Mouse (Mus musculus): ENCODE data around the gene Rit1. TPM values are rescaled to one million over a fixed set of nuclear protein-coding genes. Genes with fewer than 3 reads are reported as not detected.

Rit1 gene
- 22.5 and 27.8 TPM in 2 replicates for polyA plus RNA-seq (2012; ENCODE audit: insufficient read depth, insufficient read length, missing spikeins)

DNA sequence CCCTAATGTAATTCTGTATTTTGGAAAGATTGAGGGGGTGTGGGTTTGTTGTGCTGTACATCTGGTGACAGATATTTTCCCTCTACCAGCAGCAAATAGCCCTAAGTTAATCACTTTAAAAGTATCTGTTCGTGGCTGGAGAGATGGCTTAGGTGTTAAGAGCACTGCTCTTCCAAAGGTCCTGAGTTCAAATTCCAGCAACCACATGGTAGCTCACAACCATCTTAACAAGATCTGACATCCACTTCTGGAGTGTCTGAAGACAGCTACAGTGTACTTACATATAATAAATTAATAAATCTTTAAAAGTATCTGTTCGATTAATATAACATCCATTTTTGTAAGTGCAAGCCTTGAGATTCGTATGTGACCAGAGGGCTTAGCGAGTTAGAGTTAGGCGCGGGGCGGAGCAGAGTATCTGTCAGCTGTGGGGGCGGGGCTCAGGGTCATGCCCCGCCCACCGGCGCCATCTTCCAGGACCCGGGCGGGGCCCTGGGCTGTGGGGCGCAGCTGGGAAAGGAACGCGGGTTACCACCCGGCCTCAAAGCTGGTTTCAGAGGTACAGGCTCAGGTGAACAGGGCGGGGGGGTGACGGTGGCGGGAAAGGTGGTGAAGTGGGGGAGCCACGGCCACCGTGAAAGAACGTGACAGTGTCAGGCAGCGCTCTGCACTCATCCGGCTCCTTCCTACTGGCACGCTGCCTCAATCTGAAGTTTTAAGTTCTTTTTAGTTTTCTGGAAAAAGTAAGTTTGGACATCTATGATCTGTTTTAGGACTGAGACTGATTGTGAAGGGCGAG is at the start of gene Rit1:
Gene Rit1 (plus strand): TSS at position 440 of the 799 bp plus-strand sequence.
- Histone ChIP-seq H3K27ac (replicated peaks; ENCODE audit: low read depth, low read length) (peak within 1 kb of the TSS; percentile 78), H3K4me3 (ENCODE audit: insufficient read depth, low read depth, low read length) (peak within 1 kb of the TSS; percentile 90), H3K4me1 (ENCODE audit: control insufficient read depth, insufficient read depth, insufficient read length, low read length) (peaks cover 5% of the 10 kb centered on the region)

DNA sequence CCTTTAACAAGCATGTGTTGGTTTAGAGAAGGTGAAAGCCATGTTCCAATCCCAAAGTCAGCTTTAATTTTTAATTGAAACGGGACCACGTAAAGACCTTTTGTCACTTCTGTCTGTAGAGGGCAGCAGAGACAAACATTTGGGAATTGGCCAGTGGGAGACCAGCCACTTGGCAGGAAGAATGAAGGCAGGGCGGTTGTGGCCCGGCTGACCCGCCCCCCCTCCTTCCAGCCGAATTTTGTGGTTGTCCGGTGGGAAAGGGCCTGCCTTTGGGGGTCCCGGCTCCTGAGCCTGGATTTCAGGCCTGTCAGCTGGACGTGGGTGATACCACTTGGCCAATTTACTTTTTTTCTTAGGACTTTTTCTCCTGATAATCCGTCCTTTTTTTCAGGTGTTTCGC is 39.2 kb upstream of the Rit1 start:
- Histone ChIP-seq H3K27ac (replicated peaks; ENCODE audit: low read depth, low read length) (no peak overlapping the region), H3K4me1 (ENCODE audit: control insufficient read depth, insufficient read depth, insufficient read length, low read length) (no peaks in the 10 kb centered on the region), H3K4me3 (ENCODE audit: insufficient read depth, low read depth, low read length) (peak overlapping the region; percentile 61)

DNA sequence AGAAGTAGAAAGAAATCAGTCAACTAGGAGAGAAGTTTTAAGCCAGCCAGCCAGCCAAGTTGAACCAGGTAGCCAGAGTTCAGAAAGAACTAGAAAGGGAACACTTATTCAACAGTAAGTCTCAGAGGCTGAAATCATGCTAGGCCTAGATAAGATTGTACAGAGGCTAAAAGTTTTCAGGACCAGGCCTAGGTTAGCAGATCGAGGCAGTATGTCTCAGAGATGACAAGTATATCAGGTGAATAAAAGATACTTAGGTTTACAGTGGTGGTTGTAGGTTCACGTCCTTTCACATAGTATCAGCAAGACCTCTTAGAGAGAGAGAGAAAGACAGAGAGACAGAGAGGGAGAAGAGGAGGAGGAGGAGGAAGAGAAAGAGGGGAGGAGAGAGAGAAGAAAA is 32.8 kb upstream of the Rit1 start:
- no peak overlapping the region for H3K4me3 ChIP-seq (ENCODE audit: insufficient read depth, low read depth, low read length)
- H3K27ac ChIP-seq (replicated peaks; ENCODE audit: low read depth, low read length), result no peak overlapping the region
- H3K4me1 ChIP-seq (ENCODE audit: control insufficient read depth, insufficient read depth, insufficient read length, low read length), result peaks cover 5% of the 10 kb centered on the region

GRCm38 (mm10) chr3:88684236-88684979 is 32.2 kb upstream of the Rit1 start:
- Histone ChIP-seq H3K4me1 (ENCODE audit: control insufficient read depth, insufficient read depth, insufficient read length, low read length) (peaks cover 5% of the 10 kb centered on the region), H3K27ac (replicated peaks; ENCODE audit: low read depth, low read length) (peak overlapping the region; percentile 79; the same call in 1 of the 2 replicates), H3K4me3 (ENCODE audit: insufficient read depth, low read depth, low read length) (peak overlapping the region; percentile 67; the same call in 1 of the 2 replicates)

DNA sequence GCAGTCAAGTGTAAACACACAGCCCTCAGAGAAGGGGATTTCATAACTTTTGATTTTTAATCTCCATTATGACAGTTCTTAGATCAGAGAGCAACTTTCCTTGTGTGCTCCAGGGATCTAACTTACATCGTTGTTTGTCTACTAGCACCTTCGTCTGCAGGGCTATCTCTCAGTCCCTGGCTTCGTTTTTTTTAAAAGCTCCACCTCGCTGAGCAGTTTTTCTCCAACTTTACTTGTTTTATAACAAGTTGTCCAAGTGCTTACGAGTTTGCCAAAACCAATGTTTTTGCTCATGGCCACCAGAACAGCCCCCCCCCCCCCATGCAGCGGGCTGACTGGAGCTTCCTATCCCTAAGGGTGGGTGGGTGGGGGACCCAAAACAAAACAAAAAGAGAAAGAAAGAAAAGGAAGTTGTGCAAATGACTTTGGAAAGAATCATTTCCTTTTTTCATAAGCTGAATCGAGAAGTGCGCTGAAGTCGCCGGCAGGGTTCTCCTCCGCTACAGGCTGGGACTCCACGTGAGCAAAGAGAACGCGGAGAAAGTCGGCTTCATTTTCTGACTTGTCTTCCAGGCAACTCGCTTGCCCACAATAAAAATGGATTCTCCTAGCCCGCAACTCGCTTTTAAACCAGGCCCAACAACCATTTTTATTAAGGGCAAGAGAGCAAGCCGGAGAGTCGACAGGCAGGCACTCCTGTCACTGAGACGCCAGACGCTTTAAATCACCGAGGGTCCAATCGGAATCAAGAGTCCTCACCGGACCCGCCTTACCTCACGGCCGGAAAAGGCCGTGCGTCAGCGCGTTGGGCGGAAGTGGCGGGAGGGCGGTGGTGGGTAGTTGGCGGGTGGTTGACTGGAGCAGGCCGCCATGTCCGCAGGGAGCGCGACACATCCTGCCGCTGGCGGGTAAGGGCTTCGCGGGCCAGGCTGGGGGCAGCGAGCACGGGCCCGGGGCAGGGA is 31.4 kb upstream of the Rit1 start, which contains the start of gene Khdc4:
Gene Khdc4 (plus strand): TSS at position 824 of the 962 bp plus-strand sequence.
- Histone ChIP-seq H3K4me3 (ENCODE audit: insufficient read depth, low read depth, low read length) (peak within 1 kb of the TSS; percentile 89), H3K27ac (replicated peaks; ENCODE audit: low read depth, low read length) (peak within 1 kb of the TSS; percentile 96), H3K4me1 (ENCODE audit: control insufficient read depth, insufficient read depth, insufficient read length, low read length) (peaks cover 5% of the 10 kb centered on the region)

- peak overlapping the region; percentile 89 for H3K4me3 ChIP-seq (ENCODE audit: insufficient read depth, low read depth, low read length)
- peaks cover 5% of the 10 kb centered on the region for H3K4me1 ChIP-seq (ENCODE audit: control insufficient read depth, insufficient read depth, insufficient read length, low read length)
- H3K27ac ChIP-seq (replicated peaks; ENCODE audit: low read depth, low read length), result peak overlapping the region; percentile 96
Observed at GRCm38 (mm10) chr3:88685958-88686451, 30.6 kb upstream of the Rit1 start.

DNA sequence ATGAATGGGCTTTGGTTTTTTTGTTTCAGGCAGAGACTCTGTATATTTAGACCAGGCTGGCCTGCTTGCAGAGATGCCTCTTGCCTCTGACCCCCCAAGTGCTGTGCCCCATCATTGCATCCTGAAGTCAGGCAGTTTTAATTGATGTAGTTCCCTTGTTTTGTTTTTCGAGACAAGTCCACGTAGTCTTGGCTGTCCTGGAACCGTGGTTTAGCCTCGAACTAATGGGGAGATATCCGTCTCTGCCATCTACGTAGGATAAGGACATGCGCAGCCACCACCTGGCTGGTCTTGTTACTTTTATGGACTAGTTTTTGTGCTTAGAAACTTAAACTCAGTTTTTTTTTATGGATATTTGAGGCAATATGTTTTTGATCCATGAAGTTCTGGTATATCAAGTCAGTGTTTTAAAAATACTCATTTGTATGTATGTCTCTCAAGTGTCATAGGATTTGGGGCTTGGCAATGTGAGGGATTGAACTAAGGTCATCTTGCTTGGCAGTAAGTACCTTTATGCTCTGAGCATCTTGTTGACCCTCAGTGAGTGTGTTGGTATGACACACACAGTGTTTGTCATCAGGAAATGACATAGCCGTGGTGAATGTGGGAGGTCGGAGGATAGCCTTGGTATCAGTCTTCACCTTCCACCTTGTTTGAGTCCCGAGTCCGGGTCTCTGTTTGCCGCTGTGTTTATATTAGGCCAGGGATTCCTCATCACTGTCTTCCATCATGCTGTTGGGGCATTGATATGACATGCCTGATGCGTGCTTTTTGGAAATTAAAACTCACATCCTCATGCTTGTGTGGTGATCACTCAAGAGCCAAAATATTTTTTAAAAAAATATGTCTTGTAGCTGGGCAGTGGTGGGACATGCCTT is 29.7 kb upstream of the Rit1 start:
- Histone ChIP-seq H3K4me1 (ENCODE audit: control insufficient read depth, insufficient read depth, insufficient read length, low read length) (peaks cover 5% of the 10 kb centered on the region), H3K4me3 (ENCODE audit: insufficient read depth, low read depth, low read length) (peak overlapping the region; percentile 89), H3K27ac (replicated peaks; ENCODE audit: low read depth, low read length) (peak overlapping the region; percentile 96)

DNA sequence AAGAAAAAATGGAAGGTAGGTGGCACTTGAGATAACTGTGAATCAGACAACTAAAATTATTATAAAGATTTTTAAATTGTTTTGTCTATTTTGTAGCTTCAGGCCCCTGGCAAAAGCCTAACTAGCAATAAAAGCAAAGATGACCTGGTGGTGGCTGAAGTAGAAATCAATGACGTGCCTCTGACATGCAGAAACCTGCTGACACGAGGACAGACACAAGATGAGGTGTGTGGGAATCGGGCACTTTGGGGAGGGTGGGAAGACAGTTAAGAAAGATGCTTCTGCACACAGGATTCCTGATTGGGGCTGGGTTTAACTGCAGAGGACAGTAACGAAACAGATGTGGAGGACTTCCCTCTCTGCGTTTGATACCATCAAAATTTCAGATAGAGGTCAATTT is 27.6 kb upstream of the Rit1 start:
- Histone ChIP-seq H3K27ac (replicated peaks; ENCODE audit: low read depth, low read length) (no peak overlapping the region), H3K4me1 (ENCODE audit: control insufficient read depth, insufficient read depth, insufficient read length, low read length) (peaks cover 5% of the 10 kb centered on the region), H3K4me3 (ENCODE audit: insufficient read depth, low read depth, low read length) (no peak overlapping the region)

DNA sequence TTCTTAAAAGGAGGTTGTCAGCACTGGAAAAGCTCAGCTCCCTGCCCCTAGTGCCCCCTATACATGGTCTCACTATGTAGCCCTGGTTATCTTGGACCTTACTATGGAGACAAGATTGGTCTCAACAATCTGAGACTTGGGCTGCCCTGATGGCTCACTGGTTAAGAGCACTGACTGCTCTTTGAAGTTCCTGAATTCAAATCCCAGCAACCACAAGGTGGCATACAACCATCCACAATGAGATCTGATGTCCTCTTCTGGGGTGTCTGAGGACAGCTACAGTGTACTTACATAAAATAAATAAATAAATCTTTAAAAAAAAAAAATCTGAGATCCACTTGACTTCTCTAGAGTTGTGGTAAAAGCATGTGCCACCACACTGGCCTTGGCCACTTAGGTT is 21.1 kb upstream of the Rit1 start:
- Histone ChIP-seq H3K4me3 (ENCODE audit: insufficient read depth, low read depth, low read length) (no peak overlapping the region), H3K27ac (replicated peaks; ENCODE audit: low read depth, low read length) (no peak overlapping the region), H3K4me1 (ENCODE audit: control insufficient read depth, insufficient read depth, insufficient read length, low read length) (no peaks in the 10 kb centered on the region)

GRCm38 (mm10) chr3:88698051-88698450 is 18.6 kb upstream of the Rit1 start:
- H3K4me1 ChIP-seq (ENCODE audit: control insufficient read depth, insufficient read depth, insufficient read length, low read length), result no peaks in the 10 kb centered on the region
- no peak overlapping the region for H3K4me3 ChIP-seq (ENCODE audit: insufficient read depth, low read depth, low read length)
- no peak overlapping the region for H3K27ac ChIP-seq (replicated peaks; ENCODE audit: low read depth, low read length)

- H3K4me3 ChIP-seq (ENCODE audit: insufficient read depth, low read depth, low read length), result no peak overlapping the region
- H3K4me1 ChIP-seq (ENCODE audit: control insufficient read depth, insufficient read depth, insufficient read length, low read length), result no peaks in the 10 kb centered on the region
- H3K27ac ChIP-seq (replicated peaks; ENCODE audit: low read depth, low read length), result no peak overlapping the region
Observed at GRCm38 (mm10) chr3:88698834-88699233, 17.8 kb upstream of the Rit1 start.

DNA sequence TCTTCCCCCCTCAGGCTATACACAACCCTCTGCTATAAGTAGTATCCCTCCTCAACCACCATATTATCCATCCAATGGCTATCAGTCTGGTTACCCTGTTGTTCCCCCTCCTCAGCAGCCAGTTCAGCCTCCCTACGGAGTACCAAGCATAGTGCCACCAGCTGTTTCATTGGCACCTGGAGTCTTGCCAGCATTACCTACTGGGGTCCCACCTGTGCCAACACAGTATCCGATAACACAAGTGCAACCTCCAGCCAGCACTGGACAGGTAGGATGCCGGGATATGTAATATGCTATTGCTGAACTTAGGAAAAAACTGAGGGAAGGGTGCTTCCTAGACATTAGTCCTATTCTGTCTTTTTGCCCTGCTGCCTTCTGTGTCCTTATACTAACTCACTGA is 16.4 kb upstream of the Rit1 start:
- Histone ChIP-seq H3K27ac (replicated peaks; ENCODE audit: low read depth, low read length) (no peak overlapping the region), H3K4me1 (ENCODE audit: control insufficient read depth, insufficient read depth, insufficient read length, low read length) (no peaks in the 10 kb centered on the region), H3K4me3 (ENCODE audit: insufficient read depth, low read depth, low read length) (no peak overlapping the region)

DNA sequence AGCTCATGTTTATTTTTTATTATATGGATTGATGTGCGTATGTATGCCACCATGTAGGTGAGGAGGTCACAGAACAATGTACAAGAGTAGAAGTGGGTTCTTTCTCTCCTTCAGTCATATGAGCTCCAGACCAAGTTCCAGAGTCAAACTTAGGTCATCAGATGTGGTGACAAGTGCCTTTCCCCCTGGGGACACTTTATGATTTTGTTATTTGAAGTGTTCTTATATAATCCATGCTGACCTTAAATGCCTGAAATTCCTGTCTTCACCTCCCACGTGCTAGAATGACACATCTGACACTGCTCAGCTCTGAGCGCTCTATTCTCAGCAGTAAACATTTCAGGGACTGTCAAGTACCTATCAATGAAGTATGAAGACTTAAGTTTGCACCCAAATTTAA is 15.4 kb upstream of the Rit1 start:
- no peaks in the 10 kb centered on the region for H3K4me1 ChIP-seq (ENCODE audit: control insufficient read depth, insufficient read depth, insufficient read length, low read length)
- H3K4me3 ChIP-seq (ENCODE audit: insufficient read depth, low read depth, low read length), result no peak overlapping the region
- no peak overlapping the region for H3K27ac ChIP-seq (replicated peaks; ENCODE audit: low read depth, low read length)

DNA sequence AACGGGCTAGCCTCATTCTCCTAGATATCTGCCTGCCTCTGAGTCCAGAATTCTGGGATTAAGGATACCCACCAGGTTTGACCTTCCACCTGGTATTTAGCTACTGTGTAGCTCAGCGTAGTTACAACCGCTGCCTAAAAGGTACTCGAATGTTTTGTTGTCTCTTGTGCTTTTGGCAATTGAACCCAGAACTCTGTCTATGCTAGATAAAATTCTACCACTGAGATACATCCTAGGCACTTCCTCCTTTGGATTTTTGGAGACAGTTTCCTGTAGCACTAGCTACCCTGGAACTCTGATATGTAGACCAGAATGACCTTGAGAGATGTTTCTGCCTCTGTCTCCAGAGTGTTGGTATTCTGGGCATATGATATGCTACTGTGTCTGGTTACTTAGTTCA is 2.9 kb upstream of the Rit1 start:
- Histone ChIP-seq H3K27ac (replicated peaks; ENCODE audit: low read depth, low read length) (no peak overlapping the region), H3K4me1 (ENCODE audit: control insufficient read depth, insufficient read depth, insufficient read length, low read length) (peaks cover 5% of the 10 kb centered on the region)

More for the DNA sequence above, 2.9 kb upstream of the Rit1 start:
- no peak overlapping the region for H3K4me3 ChIP-seq (ENCODE audit: insufficient read depth, low read depth, low read length)

Measured in brown adipose tissue, adult 24 weeks (tissue).